Mouse (Mus musculus) embryo, embryonic 11 days (tissue): Measurements from ENCODE around the gene Cbfa2t2.

Experiments
- DNase-seq: peaks from one replicate; pipeline ENCODE4 v3.0.0-alpha.2; 2015

Gene Cbfa2t2

DNA sequence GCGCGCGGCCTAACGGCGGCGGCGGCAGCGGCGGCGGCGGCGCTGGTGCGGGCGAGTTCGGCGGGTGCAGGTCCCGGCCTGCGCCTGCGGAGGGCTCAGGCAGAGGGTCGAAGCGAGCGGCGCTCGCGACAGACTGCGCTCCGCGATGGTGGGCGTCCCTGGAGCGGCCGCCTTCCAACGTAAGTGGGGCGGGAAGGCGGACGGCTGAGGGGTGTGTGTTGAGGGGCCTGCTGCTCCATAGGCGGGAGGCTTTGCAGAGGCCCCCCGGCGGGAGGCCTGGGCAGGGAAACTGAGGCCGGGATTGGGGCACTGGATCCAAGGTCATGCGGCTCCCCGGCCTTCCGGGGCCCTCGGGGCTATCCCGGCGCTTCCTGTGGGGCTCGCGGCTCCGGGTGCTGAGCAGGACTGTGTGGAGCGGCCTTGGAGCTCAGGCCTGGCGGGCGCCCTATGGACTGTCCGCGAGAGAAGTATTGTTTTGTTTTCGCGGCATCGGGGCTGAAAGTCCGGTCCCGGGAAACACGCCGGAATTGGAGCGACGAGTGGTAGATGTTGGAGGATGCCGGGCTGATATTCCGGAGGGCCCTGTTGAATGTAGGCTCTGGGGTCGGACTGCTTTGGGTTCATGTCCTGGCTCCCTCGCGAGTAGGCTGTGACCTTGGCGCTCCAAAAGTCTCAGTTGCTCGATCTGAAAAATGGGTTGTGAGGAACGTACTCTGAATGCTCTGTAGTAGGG is at the start of gene Cbfa2t2:
Gene Cbfa2t2 (plus strand): TSS at position 24 of the 733 bp plus-strand sequence.
- peak; percentile 69 for DNase-seq

DNA sequence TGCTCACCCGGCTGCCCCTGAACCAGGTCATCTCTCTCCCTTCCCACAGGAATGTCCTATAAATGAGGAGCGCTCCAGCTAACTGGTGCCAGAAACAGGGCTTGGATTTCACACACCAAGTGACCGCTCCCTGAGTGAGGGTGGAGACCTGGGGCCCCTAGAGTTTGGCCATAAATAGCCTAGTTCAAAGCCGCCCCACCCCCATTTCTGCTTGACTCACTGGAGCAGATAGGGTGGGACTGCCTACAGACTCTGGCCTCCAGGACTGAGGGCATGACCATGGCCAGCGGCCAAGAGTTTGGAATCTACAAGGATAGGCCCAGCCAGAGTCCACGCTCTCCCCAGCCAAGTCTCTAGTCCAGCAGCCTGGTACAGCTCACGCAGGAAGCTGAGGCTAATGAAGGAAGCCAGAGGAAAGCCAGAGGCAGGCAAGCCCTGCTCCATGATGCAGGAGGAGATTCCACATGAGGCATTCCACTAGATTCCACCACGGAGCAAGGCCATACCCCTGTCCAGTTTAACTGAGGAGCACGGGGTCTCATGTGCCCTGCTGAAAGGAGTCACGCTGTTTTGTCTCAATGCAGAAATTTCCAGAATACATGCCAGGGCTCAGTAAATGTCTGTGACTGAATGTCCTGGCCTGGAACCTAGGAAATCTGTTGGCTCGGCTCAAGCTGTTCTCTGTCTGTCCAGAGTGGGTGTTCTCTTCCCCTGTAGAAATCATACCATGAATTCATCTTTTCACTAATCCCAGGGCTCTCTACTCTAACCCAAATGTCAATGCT is 45.9 kb upstream of the Cbfa2t2 start:
- DNase-seq = no peak

DNA sequence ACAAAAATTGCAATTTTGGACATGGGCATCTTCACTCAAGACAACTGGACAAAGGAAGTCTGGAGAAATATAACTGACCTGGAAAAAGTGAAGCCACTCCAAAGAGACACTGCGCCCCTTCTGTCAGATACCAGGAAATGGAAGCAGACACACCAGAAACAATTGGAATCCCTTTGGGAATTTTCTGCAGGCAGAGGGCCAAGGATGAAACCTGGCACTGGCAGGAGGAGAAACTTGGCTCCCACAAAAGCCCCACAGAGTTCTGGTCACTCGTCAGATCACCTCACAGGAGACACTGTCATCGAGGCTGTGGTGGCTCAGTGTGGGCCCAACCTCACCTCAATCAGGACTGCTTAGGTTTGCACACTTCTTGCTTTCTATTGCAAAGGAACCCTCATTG is 41.7 kb upstream of the Cbfa2t2 start:
- no peak for DNase-seq

DNA sequence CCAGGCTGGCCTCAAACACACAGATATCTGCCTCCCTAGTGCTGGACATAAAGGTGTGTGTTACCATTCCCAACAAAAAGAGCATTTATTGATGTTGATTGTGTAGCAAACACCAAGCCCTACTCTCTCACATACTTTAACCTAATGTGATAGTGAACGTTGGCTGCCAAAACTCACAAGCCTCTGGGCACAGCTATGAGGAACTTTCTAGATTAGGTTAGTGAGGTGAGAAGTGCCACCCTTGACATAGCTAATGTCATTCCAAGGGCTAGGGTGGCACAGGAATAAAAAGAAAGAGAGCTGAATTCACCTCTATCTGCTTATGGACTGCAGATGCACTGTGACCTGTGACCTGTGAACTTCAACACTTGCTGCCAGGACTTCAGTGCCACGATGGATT is 39.8 kb upstream of the Cbfa2t2 start:
- DNase-seq = no peak

DNA sequence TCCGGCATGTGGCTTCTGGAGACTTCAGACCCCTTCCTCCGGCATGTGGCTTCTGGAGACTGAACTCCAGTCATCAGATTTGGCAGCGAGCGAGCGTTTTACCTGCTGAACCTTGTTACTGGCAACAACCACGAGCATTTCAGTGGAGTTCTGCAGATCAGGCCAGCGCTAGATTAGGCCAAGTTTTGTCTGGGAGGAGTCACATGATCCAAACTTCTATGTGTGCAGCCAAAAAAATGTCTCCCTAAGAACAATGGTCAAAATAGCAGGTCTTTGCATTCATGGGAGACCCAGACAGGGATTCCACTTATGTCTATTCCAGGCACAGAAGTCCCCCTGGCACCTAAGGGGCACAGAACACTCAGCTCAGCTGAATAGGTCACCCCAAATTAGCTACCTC is 38.0 kb upstream of the Cbfa2t2 start:
- DNase-seq = no peak

DNA sequence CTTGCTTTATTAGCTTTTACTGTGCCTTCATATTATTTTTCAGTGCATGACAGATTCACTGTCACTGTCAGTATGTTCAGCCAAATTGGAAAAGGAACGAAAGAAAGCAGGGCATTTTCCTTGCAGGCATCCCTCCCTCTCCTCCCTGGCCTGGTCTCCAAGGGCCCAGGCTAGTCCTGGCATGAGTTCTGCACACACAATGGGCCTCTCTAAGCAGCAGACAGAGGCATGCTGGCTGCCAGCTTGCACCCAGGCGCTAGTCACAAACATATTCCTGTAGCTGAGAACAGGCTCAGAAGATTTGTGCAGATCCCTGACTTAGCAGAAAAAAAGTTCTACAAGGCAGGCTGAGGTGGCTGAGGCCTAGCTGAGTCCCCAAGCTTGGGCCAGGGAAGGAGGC is 37.0 kb upstream of the Cbfa2t2 start:
- DNase-seq = no peak

DNA sequence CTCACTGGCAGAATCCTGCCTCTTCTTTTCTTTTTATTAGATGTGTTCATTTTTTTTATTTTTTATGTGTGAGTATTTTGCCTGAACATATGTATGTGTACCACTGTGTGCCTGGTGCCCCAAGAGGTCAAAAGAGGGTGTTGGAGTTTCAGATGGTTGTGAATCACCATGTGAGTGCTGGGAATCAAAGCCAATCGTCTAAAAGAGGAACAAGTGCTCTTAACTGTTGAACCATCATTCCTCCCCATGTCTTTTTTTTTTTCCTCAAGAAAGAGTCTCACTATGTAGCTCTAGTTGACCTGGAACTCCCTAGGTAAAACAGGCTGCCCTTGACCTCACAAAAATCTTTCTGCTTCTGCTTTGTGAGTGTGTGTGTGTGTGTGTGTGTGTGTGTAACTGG is 34.3 kb upstream of the Cbfa2t2 start:
- no peak for DNase-seq

DNA sequence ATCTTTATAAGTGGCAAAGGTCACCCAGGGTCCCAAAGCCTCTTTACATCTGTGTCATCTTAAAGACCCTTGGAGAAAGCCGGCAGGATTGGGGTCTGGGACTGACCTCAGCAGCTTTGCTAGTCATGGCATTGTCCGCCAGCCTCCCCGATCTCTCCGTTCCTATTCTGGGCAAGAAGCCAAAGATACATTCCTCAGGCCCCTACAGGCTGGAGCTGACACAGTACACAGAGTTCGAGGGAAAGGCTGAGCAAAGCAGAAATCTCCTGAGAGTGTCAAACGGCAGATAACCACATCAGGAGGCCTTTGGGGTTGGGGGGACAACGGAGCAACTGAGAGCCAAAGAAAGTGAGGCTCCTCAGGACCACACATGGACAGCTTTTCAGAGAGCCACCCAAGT is 33.5 kb upstream of the Cbfa2t2 start:
- peak; percentile 57 for DNase-seq

DNA sequence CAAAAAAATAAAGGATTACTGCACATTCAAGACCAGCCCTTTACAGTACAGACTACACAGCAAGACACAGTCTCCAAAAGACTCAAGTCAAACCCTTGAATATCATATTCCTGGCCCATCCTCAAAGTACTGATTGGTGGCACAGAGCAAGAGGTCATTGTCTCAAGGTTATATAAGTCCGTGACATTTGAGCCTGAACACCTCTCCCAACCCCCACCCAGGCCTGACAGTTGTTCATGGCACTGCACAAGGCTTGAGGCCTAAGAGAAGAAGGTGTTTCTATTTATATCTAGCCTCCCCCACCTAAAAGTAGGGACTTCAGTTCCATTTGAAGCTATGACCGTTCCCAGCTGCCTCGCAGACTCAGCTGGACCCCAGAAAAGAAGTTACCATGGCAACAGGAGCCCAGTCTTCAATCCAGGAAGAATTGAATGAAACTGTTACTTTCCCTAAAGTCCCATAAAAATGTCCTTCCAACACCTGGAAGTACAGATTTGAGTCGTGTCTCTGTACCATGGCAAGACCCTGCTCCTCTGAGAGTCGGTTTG is 30.8 kb upstream of the Cbfa2t2 start:
- no peak for DNase-seq

DNA sequence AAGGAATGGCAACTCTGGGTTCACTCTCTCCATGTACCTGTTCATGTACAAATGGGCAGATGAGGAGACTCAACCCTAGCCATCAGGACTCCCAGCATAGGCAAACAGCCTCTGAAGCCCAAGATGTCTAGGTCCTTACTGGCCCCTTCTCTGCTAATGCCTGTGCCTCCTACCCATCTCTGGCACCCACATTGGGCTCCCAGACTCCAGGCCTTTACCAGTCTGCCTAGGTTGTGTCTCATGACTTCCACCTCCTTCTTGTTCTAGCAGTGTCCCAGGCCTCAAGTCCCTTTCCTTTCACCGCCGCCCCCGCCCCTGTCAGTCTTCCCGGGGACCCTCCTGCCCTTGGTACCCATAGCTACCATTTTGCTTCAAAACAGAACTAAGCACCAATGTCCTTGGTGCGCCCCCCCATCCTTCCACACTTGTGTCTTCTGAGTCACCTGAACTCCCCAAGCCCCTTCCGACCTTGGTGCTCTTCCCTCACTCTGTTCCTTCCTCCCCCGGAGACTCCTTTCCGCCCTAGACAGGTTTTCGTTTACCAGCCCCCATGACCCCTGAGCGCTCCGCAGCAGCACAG is 29.1 kb upstream of the Cbfa2t2 start:
- no peak for DNase-seq

DNA sequence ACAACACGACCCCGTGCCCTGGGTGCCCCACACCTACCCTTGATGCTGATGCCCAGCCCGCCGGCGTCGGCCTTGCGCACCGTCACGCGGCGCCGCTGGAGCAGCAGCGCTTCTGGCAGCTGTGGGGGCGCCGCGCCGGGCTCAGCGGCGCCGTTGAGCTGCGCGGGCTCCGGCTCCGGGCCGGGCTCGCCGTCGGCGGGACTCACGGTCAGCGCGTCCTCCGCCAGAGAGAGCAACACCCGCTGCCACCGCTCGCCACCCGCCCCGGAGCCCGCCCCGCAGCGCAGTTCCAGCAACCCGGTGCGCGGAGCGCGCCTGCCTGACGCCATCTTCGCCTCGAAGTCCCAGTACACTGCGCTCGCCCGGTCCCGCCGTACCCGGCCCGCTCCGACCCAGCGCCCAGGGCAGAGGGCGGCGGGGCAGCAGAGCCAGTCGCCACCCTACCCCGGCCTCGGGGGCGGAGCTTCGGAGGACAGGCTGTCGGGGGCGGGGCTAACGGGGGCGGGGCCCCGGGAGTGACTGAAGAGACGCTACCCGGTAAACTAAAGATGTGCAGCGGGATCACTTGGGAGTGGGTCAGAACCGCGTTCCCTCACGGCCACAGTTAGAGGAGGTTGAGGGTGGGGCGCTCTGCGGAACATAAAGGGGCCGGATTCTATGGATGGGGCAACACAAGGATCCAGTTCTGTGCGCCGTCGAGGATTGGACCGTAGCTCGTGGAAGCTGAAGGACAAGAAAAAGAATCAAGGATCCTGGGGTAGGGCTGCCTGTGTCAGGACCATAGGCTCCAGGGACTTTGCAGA is 28.4 kb upstream of the Cbfa2t2 start, which contains the start of gene Snta1:
Gene Snta1 (minus strand): TSS at position 457 of the 803 bp plus-strand sequence.
- DNase-seq = peak; percentile 89

DNA sequence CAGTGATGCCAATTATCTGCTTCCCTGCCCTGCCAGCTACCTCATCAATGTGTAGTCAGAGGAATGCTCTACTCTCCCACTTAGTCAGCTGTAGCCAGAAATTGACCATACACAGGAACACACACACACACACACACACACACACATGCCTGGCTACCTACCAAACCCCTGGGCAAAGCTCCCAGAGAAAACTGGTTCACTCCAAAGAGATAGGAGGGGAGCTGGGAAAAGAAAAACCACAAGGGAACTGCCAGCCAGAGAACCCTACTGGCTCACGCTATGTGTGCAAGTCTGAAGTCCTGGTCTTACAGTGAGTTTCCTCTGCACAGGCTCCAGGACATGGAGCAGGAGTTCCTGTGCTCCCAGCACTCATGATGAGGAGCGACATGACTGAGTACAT is 25.9 kb upstream of the Cbfa2t2 start:
- DNase-seq = no peak

DNA sequence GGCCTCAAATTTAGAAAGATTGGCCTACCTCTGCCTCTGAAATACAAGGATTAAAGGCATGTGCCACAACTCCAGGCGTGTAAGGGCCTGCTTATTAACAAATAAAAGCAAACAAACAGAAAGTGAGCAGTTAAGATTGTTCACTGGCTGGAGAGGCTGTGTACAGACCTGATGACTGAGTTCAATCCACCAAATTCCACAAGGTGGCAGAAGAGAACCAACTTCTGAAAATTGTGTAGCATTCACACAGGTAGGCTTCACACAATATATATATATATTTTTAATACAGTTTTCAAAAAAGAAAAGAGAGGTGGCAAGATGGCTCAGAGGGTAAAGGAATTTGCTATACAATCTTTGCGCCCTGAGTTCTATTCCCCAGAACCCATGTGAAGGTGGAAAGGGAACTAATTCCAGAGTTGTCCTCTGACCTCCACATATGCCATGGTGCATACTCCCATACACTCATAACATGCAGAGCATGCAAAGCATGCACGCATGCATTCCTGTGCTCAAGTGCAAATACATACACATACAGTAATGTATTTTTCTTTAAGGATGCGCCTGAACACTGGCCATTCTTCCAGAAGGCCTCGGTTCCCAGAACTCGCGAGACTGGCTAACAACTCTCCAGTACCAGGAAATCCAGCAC is 24.1 kb upstream of the Cbfa2t2 start:
- DNase-seq = peak; percentile 69

DNA sequence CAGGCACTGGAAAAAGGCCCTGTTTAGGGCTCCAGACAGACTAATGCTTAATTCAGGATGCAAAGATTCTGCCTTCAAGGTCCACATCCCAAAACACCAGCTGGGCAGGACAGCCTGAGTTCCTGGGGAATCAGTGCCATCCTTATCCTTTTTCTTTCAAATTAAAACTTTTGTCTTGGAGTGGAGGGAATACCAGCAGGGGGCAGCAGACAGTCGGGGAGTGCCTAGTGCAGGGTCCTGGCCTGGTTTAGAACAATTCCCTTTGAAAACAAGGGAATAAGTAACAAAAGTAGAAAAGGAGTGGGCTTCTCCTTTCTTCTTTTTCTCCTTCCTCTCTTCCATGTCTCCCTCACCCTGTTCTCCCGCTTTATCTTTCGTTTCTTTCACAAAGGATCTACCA is 19.2 kb upstream of the Cbfa2t2 start:
- DNase-seq = peak; percentile 81

DNA sequence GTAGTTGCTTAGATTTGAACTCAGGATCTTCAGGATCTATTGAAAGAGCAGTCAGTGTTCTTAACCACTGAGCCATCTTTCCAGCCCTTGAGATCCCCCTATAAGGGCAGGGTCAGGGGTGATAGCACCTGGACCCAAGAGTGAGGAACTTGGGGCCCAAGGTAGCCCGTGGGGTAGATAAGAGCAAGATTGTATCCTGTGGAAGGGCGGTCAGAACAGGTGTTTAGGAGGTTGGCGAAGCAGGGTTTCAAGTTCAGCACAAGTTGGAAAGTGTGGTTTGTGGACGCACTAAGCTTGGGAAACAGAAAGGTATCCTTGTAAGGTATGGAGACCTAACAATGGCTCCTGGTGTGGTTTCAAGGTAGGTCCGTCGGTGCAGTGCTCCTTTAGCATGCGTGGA is 18.3 kb upstream of the Cbfa2t2 start:
- no peak for DNase-seq

DNA sequence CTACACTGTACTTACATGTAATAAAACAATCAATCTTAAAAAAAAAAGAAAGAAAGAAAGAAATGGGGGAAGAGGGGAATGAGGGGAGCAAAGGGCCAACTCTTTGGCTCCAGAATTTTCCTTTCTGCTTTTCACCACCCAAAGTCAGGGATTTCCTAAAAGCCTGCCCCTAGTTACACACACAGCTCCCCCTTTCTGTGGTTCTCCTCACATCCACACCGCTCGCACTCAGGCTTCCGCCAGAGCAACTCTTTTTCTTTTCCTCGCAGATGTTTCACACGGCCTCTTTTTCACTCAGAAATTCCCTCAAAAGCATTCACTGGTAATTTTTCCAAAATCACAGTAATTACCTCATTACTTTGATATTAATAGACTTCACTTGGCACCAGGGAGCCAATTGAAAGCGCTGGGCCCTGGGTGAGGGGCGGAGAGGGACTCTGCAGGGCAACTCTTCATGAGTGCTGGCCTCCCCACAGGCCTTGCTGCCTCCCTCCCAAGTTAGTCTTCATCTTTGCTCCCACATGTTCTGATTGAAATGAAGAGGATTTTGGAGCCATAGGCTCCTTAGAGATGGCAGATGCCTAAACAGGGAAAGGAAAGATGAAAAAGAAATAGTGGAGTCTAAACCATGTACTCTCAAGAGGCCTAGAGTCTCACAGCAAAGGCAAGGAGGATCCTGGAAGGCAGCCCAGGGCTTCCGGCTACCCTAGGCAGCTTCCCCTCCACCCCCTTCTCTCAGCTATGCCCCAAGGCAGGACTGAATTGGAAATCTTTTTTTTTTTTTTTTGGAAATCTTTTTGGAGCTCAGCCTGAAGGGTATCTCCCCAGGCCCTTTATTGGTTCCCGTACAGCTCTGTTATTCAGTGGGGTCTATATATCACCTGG is 16.4 kb upstream of the Cbfa2t2 start:
- DNase-seq = no peak

DNA sequence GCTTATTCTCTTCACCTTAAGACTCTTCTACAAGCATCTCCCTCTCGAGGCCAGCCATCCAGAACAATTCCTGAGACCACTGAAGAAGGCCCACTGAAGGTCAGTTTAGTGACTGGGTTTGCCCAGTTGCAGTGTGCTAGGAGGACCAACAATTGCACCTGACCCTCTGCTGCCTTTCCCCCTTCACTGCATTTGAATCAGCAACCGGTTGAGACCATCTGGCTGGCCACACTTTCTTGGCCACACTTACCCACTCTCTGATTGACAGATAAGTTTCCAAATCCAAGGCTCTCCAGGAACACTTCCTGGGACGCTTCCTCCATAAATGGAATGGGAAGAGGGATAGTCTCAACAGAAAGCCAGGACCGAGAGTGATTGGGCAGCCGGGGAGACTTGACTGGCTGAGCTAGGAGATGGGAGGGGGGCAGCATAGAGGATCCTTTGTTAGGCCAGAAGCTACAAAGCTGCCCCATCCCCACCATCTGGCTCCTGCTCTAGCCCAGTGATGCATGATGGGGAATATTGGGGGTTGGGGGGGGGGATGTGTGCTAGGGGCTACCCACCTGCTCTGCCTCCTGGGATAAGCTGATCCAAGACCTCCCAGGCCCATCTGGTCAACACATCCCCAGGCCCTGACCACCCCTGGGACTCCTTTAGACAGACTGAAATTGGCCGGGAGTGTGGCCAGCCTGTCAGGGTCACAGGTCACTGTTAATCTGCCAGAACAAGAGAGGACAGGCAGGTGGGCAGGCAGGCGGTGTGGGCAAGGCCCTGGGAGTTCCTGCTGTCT is 15.1 kb upstream of the Cbfa2t2 start:
- DNase-seq = peak; percentile 79

DNA sequence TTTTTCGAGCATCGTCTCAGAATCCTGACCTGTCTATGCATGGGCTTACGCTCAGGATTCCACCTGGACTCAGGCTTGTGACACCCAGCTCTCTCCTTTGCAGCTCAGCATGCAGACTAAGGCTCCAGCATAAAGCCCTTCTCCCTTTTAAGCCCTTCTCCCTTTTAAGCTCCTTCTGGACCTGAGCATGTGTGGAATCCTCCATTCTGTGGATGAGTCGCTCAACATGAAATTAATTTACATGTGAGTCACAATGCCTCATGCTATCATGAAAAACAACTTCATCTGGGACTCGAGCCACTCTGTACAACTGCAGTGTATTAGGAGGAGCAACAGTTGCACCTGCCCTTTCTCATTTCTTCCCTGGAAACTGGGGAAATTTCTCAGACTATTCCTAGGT is 14.1 kb upstream of the Cbfa2t2 start:
- no peak for DNase-seq

DNA sequence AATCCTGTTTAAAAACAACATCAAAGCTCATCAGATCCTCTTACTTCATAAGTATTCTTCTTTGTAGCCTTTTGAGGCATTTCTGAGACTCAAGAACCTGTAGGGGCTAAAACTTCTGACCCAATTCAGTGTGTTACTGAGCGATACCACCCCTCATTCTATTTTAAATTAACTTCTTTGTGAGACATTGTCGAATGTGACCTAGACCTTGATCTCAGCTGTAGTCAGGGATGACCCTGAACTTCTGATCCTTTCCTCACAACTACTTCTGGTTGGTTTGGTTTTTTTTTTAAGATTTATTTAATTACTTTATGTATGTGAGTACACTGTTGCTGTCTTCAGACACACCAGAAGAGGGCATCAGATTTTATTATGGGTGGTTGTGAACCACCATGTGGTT is 12.7 kb upstream of the Cbfa2t2 start:
- DNase-seq = no peak

DNA sequence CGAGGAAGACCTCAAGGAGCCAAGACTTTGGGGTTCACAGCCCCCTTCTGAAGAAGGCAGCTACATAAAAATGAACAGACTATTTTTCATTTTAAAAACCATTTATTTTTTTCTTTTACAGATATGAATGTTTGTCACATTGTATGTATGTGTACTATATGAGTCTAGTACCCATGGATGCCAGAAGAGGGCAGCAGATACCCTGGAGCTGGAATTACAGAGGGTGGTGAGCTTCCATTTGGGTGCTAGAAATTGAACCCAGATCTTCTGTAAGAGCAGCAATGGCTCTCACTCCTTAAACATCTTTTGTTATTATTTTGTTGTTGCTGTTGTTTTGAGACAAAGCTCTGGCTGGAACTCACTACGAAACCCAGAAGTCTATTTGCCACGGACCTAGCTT is 10.8 kb upstream of the Cbfa2t2 start:
- no peak for DNase-seq
